Mouse (Mus musculus) gonadal fat pad, adult 2 months (tissue): ENCODE measurements around the gene BC035947. TPM values are rescaled to one million over a fixed set of nuclear protein-coding genes. Genes with fewer than 3 reads are reported as not detected.
A peak's percentile ranks its signal among the peaks of the same experiment; 100 is the strongest.
"Not testable (repeated sequence)": the region's sequence is repeated elsewhere in the genome, so short reads cannot be mapped to it uniquely, and the experiment has no call there.

Source experiments
- DNase-seq: peaks from one replicate; pipeline ENCODE4 v3.0.0-alpha.2; 2012; ENCODE audit warnings: low read depth
- polyA plus RNA-seq: library from polyadenylated mRNA; depleted of rRNA; stranded (reverse); fragments of >200 nt; gene quantifications from 2 replicates; pipeline ENCODE4 v1.2.3, GENCODE M21; 2012; rRNA removed

The BC035947 gene
- polyA plus RNA-seq, 1 experiment = 0.23 TPM

GRCm38 (mm10) chr1:78501856-78502255, 10.1 kb downstream of the BC035947 start:
- DNase-seq = not testable (repeated sequence)

GRCm38 (mm10) chr1:78501036-78501435, 10.9 kb downstream of the BC035947 start:
- DNase-seq = no peak

GRCm38 (mm10) chr1:78490143-78490542, 21.8 kb downstream of the BC035947 start:
- DNase-seq = no peak

- peak; percentile 59 for DNase-seq
Observed at GRCm38 (mm10) chr1:78488752-78489492, 23.0 kb downstream of the BC035947 start, which contains the start of gene Farsb. Farsb (minus strand) TSS chr1:78488897.

- DNase-seq = no peak
Observed at GRCm38 (mm10) chr1:78488427-78488751, 23.6 kb downstream of the BC035947 start.

GRCm38 (mm10) chr1:78484361-78484760, 27.6 kb downstream of the BC035947 start:
- DNase-seq = peak; percentile 78

GRCm38 (mm10) chr1:78483430-78483829, 28.5 kb downstream of the BC035947 start:
- DNase-seq = no peak

GRCm38 (mm10) chr1:78472441-78472840, 39.5 kb downstream of the BC035947 start:
- no peak for DNase-seq

GRCm38 (mm10) chr1:78454659-78455058, 57.3 kb downstream of the BC035947 start:
- no peak for DNase-seq

GRCm38 (mm10) chr1:78453886-78454285, 58.1 kb downstream of the BC035947 start:
- no peak for DNase-seq

- no peak for DNase-seq
Observed at GRCm38 (mm10) chr1:78452544-78452943, 59.4 kb downstream of the BC035947 start.

GRCm38 (mm10) chr1:78451070-78451854, 60.7 kb downstream of the BC035947 start:
- no peak for DNase-seq

- DNase-seq = no peak
Observed at GRCm38 (mm10) chr1:78448091-78448490, 63.9 kb downstream of the BC035947 start.

Other genes with a start within 250 kb of the BC035947 start
- gene Sgpp2, start 201.8 kb downstream of the BC035947 start, polyA plus RNA-seq = 0.61 and 1.1 TPM in 2 replicates
- gene Farsb, start 23.3 kb downstream of the BC035947 start, polyA plus RNA-seq = 22.2 and 24.1 TPM in 2 replicates
- gene Mogat1, start 1.2 kb downstream of the BC035947 start, polyA plus RNA-seq = 29.1 and 35.3 TPM in 2 replicates
- 11.1 and 22.0 TPM in 2 replicates for gene Acsl3, start 145.7 kb upstream of the BC035947 start, polyA plus RNA-seq
- gene Utp14b, start 145.9 kb upstream of the BC035947 start, polyA plus RNA-seq = 0.54 and 1.1 TPM in 2 replicates